Mouse (Mus musculus) telencephalon, adult 2 months (tissue): Measurements from ENCODE around the gene Taok2.
A peak's percentile ranks its signal among the peaks of the same experiment; 100 is the strongest.

Experiments
- DNase-seq: peaks from one replicate; pipeline ENCODE4 v3.0.0-alpha.2; 2011; ENCODE audit warnings: low read depth, low spot score

Gene Taok2

DNA sequence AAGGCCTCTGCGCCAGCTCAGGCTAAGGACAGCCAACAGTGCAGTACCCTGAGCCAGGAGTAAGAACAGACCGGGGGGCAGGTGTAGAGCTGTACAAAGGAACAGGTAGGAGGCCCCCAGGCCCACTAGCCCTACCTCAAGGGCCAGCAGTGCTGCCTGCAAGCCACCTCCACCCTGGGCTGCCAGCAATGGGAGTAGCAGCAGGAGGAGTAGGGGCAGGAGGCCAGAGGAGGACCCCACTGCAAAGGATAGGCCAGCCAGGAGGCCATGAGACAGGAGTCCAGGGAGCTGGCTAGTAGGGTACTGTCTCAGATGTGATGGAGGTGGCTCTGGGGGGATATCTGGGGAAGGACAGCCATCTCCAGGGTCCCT, 14.0 kb downstream of the Taok2 start:
- DNase-seq = no peak

GRCm38 (mm10) chr7:126869780-126870519, 14.6 kb downstream of the Taok2 start:
- DNase-seq = no peak

- no peak for DNase-seq
Observed at GRCm38 (mm10) chr7:126868003-126868402, 16.5 kb downstream of the Taok2 start.

DNA sequence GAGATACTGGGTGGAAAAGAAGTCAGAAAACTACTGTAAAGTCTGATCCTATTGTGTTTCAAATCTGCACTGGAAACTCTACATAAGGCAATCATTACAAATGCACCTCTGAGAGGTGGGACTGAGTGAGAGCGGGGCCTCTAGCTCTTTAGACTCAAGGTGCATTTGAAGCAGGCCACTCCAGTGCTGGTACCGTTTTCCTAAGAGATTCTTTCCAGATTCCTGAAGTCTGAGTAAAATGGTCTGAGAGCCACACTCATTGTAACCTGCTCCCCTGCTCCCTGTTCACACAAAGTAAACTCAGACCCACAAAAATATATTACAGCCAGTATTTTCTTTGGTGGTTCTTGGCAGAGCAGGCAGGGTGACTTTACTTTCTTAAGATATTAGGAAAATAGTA, 17.0 kb downstream of the Taok2 start:
- DNase-seq = no peak

DNA sequence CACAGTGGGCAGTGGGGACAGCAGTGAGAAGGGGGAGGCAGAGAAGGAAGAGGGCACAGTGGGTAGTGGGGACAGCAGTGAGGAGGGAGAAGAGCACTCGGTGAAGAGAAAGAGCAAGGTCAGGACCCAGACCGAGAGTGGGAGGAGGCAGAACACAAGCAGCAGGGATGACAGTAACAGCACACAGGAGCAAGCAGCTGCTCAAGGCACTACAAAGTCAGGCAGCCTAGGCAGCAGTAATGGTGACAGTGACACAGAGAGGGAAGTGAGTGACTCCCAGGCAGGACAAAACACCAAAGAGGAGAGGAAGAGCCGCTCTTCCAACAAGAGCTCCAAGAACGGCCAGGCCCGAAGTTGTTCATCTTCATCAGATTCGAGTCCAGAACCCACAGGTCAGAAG, 20.7 kb downstream of the Taok2 start:
- no peak for DNase-seq

DNA sequence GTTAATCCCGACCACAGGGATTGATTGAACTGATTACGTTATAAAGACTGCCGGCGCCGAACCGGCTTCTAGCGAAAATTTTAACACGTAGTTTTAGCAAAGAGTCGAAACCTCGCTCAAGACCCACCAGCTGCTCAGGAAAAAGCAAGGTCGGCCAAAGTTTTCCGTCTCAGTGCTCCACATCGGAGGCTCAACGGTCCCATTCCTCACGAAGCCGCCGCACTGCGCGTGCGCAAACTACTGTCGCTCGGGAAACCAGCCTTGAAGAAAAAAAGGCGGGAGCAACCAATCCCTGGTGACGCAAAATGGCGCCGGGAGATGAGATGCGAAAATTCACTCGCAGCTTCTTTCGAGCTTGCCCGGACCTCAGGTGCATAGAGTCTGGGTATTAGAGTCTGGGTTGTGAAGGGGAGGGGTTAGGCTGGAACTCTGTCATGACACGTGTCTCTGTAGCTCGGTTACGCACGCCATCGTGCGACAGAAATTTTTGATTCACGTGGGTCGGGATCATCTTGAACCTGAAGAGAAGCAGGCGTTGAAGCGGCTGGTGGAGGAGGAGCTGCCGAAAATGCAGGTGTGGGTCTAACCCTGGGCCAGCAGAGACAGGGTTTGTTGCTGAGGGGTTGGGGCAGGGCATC, 22.2 kb downstream of the Taok2 start, which contains the start of gene Ino80e:
Gene Ino80e, minus strand, starts transcription at position 231 of the 638 bp plus-strand sequence.
- DNase-seq = peak; percentile 90

GRCm38 (mm10) chr7:126861429-126862130, 22.9 kb downstream of the Taok2 start, which contains the start of gene Hirip3:
TSS of gene Hirip3 (plus strand) at chr7:126861972.
- DNase-seq = peak; percentile 91

DNA sequence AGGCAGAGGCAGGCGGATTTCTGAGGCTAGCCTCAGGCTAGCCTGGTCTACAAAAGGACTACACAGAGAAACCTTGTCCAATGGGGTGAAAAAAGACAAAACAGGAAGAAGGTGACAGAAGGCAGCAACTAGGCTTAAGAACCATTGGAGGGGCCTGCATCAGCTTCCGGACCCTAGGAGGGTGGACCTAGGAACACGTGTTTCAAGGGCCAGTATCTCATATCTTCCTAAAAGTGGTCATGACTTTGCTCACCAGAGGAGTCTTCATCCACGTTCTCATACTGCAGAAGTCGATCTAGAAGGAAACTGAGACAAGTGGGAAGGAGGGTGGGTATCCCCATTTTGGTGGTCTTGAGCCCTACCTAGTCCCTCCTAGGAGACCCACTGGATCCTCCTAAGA, 23.5 kb downstream of the Taok2 start:
- DNase-seq = no peak

- DNase-seq = no peak
Observed at GRCm38 (mm10) chr7:126856741-126857420, 27.6 kb downstream of the Taok2 start.

DNA sequence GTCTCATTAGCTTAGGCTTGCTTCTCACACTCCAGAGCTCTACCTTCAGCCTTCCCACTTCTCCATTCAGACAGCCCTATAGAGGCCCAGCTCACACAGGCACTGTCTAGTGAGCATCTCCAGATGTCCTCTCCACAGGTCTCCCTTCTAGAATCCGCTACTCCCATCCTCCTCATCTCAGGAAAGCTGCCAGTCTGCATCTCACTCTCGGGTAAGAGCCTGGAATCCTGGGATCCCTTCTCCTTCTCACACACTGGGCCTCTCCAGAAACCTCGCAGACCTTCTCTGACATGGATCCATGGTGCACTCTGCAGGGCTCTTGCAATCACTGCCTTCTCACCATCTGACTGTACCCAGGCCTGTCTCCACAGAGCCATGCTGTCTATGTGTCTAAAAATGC, 28.9 kb downstream of the Taok2 start:
- DNase-seq = no peak

- no peak for DNase-seq
Observed at GRCm38 (mm10) chr7:126853454-126853853, 31.0 kb downstream of the Taok2 start.

GRCm38 (mm10) chr7:126851192-126851591, 33.3 kb downstream of the Taok2 start:
- DNase-seq = no peak

GRCm38 (mm10) chr7:126850161-126850560, 34.3 kb downstream of the Taok2 start:
- DNase-seq = no peak

- no peak for DNase-seq
Observed at GRCm38 (mm10) chr7:126848794-126849193, 35.7 kb downstream of the Taok2 start.

DNA sequence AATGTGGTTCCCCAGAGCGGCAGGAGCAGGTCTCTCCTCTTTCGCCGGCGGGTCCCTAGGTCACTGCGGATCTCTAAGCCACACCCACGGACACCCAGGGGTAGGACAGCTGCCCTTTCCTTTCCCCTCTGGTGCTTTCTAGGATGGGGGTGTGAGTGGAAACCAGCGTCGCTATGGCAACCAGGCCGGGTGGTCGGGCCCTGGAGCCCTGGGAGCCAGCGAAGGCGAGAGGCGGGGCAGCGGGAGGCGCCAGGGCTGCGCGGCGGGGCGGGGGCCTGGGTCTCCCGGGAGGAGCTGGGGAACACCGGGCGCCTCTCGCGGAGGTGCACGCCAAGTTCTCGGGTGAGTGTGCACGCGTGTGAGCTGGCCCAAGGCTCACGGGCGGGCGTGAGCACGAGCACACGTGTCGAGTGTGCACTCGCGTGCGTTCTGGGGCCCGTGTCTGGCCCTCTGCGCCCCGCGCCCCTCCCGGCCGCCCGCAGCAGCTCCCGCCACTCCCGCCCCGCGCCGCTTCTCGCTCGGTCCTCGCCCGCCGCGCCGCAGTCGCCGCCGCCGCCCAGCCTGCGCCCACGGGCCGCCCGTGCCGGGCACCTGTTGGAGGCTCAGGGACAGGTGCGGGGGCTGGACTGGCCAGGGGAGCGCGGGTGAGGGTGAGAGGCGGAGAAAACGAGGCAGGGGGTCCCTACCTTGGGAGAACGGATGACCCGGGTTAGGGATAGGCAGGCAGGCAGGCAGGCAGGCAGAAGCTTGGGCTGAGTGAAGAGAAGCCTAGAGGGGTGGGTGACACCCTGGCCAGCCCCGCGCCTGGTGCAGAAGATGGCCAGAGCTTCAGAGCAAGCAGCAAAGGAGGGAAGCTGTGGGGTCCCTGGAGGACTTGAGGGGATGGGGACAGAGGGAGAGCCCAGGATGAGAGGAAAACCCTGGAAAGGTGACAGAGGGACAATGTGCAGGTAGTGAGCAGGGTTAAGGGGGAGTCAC, 36.8 kb downstream of the Taok2 start:
- no peak for DNase-seq

DNA sequence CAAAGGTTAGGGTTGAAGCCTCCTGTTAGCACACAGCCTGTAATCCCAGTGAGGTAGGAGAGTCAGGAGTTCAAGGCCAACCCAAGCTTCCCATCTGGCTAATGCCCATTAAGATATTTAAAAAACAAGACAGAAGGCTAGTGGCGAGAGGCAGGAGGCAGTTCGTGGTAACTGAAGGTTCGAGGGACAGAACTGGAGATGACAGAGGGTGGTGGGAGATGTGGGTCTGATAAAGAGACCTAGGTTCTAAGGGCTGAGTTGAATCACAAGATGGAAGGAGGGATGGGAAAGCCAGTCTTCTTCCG, 37.4 kb downstream of the Taok2 start, which contains the start of gene Doc2a:
Gene Doc2a, plus strand, starts transcription at position 301 of the 305 bp plus-strand sequence.
- no peak for DNase-seq

- no peak for DNase-seq
Observed at GRCm38 (mm10) chr7:126845516-126845915, 39.0 kb downstream of the Taok2 start.

GRCm38 (mm10) chr7:126843276-126843675, 41.2 kb downstream of the Taok2 start:
- no peak for DNase-seq

- DNase-seq = no peak
Observed at GRCm38 (mm10) chr7:126833294-126833693, 51.2 kb downstream of the Taok2 start.

DNA sequence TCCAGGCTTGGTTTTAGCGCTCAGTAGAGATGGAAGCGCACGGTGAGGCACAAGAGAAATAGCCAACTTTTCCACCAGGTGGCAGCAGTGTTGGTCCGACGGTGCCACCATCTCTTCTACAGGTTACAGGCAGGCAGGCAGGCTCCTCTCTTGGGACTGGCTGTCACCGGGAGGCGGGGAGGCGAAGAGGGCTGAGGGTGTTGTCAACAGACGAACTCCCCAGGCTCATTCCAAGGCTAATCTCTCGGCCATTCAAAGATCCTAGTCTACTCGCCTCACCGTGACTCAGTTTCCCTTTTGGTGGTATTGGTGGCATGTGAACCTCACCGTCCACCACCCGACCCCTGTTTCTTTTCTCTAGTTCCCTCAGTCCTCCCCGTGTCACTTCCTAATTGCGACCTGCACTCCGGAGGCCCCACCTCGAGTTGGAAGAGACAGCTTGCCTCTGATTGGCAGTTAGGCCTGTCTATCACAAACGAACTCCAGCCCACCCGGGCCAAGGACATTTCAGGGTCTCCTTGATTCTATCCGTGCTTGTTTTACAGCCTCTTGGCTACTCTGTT, 52.4 kb downstream of the Taok2 start:
- DNase-seq = no peak

GRCm38 (mm10) chr7:126831539-126831938, 53.0 kb downstream of the Taok2 start, which contains the start of gene 4930451I11Rik:
TSS of gene 4930451I11Rik (minus strand) at chr7:126831639.
- DNase-seq = no peak
